Mouse (Mus musculus) megakaryocyte, embryonic 14.5 days (primary cell): Measurements from ENCODE around the gene Akp3. TPM values are rescaled to one million over a fixed set of nuclear protein-coding genes. Genes with fewer than 3 reads are reported as not detected.

Experiments used
- H3K27me3 ChIP-seq: replicated peaks from 2 replicates; pipeline ENCODE3; 2012; ENCODE audit warnings: inconsistent platforms
- H3K36me3 ChIP-seq: replicated peaks from 2 replicates; pipeline ENCODE3; 2012; ENCODE audit warnings: low read length, inconsistent platforms, mixed read lengths
- H3K4me1 ChIP-seq: 2 replicates; pipeline ENCODE4 v1.6.1; 2012; ENCODE audit warnings: inconsistent platforms
- H3K4me3 ChIP-seq: replicated peaks from 2 replicates; pipeline ENCODE3; 2012; ENCODE audit warnings: moderate library complexity, mild to moderate bottlenecking, inconsistent platforms
- H3K9me3 ChIP-seq: 2 replicates; pipeline ENCODE4 v1.6.1; 2012; ENCODE audit warnings: inconsistent platforms
- FLI1 ChIP-seq: IDR thresholded peaks from 2 replicates; pipeline ENCODE4 v1.6.1; 2012; ENCODE audit warnings: low read length, inconsistent platforms, mixed read lengths
- GATA1 ChIP-seq: IDR thresholded peaks from 3 replicates; pipeline ENCODE4 v1.6.1; 2012; ENCODE audit warnings: mixed read lengths, low read length, inconsistent platforms, borderline replicate concordance
- polyA plus RNA-seq: library from polyadenylated mRNA; stranded (reverse); fragments of >175 nt; gene quantifications from 2 replicates; pipeline ENCODE4 v1.2.3, GENCODE M21; 2012; ENCODE audit warnings: low replicate concordance; ENCODE audit not compliant: insufficient read depth

Akp3 gene
- polyA plus RNA-seq, 1 experiment, result not detected

DNA sequence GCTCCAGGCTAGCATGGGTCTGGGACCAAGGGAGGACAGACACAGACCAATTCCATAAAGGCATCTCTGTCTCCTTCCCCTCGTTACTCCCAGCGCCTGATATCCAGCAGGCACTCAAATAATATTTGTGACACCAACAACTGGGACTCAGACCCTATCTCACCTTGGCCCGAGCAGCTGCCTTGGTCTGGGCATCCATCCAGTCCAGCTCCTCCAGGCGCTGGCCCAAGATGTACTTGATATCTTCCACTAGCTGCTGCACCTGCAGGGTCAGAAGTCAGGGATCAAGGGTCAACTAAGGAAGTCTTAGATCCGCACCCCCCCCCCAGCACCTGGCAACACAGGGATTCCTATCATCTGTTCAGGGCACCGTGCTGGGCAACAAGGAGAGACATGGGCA is 26.5 kb downstream of the Akp3 start:
- Histone ChIP-seq H3K4me1 (peaks cover 17% of the 10 kb centered on the region), H3K4me3 (no peak overlapping the region), H3K36me3 (no peaks in the 10 kb centered on the region), H3K27me3 (peaks cover 99% of the 10 kb centered on the region), H3K9me3 (no peaks in the 10 kb centered on the region; the same call in 1 of the 2 replicates)
- TF ChIP-seq GATA1, result no peak
- no peak for TF ChIP-seq FLI1

GRCm38 (mm10) chr1:87153776-87154500 is 29.2 kb downstream of the Akp3 start:
- Histone ChIP-seq H3K9me3 (no peaks in the 10 kb centered on the region; the same call in 1 of the 2 replicates), H3K27me3 (peaks cover 99% of the 10 kb centered on the region), H3K4me1 (peaks cover 17% of the 10 kb centered on the region), H3K4me3 (peak overlapping the region; percentile 38), H3K36me3 (no peaks in the 10 kb centered on the region)
- TF ChIP-seq GATA1 (no peak), FLI1 (no peak)

DNA sequence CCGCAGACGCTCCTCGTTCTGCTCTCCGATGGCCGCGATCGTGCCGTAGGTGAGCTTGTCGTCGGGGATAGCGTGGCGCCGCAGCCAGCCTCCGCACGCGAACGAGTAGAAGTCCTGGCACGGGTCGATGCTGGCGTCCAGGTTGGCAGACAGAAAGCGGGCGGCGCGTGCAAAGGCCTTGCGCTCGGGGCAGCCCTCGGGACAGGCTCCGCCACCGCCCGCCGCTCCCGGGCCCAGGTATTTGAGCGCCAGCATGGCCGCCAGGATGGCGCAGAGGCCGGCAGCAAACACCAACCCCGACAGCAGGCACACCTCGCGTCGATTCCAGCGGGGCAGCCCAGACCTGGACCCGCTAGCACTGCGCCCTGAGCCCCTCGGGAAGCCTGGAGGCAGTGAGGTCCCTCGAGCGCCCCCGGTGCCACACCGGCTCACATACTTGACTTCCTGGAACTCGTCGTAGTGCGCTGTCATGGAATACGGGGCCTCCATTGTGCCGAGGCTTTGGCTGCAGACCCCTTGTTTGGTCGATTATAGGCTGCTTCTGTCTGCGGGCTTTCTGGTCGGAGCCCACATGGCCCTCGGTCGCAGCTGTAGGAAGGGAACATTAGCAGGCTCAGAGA is 29.8 kb downstream of the Akp3 start:
- Histone ChIP-seq H3K4me3 (peak overlapping the region; percentile 38), H3K27me3 (peaks cover 94% of the 10 kb centered on the region)

GRCm38 (mm10) chr1:87155531-87156198 is 30.9 kb downstream of the Akp3 start:
- TF ChIP-seq GATA1 (no peak), FLI1 (no peak)
- Histone ChIP-seq H3K36me3 (no peaks in the 10 kb centered on the region), H3K4me1 (peaks cover 11% of the 10 kb centered on the region), H3K4me3 (no peak overlapping the region), H3K27me3 (peaks cover 92% of the 10 kb centered on the region), H3K9me3 (no peaks in the 10 kb centered on the region; the same call in 1 of the 2 replicates)

More for the DNA sequence above, 29.8 kb downstream of the Akp3 start:
- Histone ChIP-seq H3K36me3 (no peaks in the 10 kb centered on the region), H3K4me1 (peaks cover 12% of the 10 kb centered on the region), H3K9me3 (no peaks in the 10 kb centered on the region; the same call in 1 of the 2 replicates)
- TF ChIP-seq FLI1, result no peak
- TF ChIP-seq GATA1, result no peak

GRCm38 (mm10) chr1:87156199-87156587 is 31.4 kb downstream of the Akp3 start, which contains the start of gene Ecel1:
Ecel1 (minus strand) TSS chr1:87156521.
- H3K9me3 ChIP-seq, result no peaks in the 10 kb centered on the region; the same call in 1 of the 2 replicates
- no peak within 1 kb of the TSS for H3K4me3 ChIP-seq
- TF ChIP-seq GATA1, result no peak
- no peak for TF ChIP-seq FLI1
- H3K36me3 ChIP-seq, result no peaks in the 10 kb centered on the region
- H3K27me3 ChIP-seq, result peaks cover 92% of the 10 kb centered on the region
- H3K4me1 ChIP-seq, result peaks cover 11% of the 10 kb centered on the region

- no peaks in the 10 kb centered on the region; the same call in 1 of the 2 replicates for H3K9me3 ChIP-seq
These were observed 34.6 kb downstream of the Akp3 start for GRCm38 (mm10) chr1:87159396-87159795.

DNA sequence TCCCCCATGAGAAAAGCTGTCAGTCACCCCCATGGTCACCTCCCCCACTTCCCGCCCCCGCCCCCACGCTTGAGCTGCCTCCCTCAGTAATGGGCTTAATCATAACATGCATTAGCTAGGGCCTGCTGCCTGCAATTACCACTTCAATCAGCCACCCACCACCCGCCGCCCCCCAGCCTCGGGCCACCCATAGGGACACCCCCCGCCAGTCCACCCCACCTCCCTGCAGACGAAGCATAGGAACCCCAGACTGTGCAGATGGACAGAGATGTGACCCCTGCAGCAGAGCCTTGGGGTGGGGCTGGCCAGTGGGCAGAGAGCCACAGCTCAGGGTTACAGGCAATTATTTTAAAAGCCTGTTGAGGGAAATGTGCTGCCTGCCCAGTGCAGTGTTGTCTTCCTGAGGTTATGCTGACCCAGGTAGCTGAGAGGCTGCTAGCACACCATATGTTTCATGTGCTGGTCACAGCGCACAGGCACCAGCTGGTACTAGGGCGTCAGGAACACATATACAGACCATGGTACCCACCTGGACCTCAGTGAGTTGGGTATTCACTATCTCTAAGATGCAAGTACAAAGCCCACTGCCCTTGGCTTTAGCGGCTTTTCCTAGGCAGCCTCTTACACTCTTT is 39.5 kb downstream of the Akp3 start:
- Histone ChIP-seq H3K27me3 (peaks cover 94% of the 10 kb centered on the region), H3K4me3 (no peak overlapping the region), H3K36me3 (no peaks in the 10 kb centered on the region), H3K9me3 (no peaks in the 10 kb centered on the region), H3K4me1 (no peaks in the 10 kb centered on the region)
- TF ChIP-seq FLI1 (no peak), GATA1 (no peak)

More at GRCm38 (mm10) chr1:87159396-87159795, 34.6 kb downstream of the Akp3 start:
- Histone ChIP-seq H3K4me1 (peaks cover 5% of the 10 kb centered on the region), H3K4me3 (no peak overlapping the region), H3K36me3 (no peaks in the 10 kb centered on the region), H3K27me3 (peaks cover 91% of the 10 kb centered on the region)
- TF ChIP-seq GATA1 (no peak), FLI1 (no peak)

GRCm38 (mm10) chr1:87164796-87165184 is 40.0 kb downstream of the Akp3 start:
- Histone ChIP-seq H3K4me1 (no peaks in the 10 kb centered on the region), H3K4me3 (no peak overlapping the region), H3K36me3 (no peaks in the 10 kb centered on the region), H3K9me3 (no peaks in the 10 kb centered on the region), H3K27me3 (peaks cover 97% of the 10 kb centered on the region)
- TF ChIP-seq FLI1 (no peak), GATA1 (no peak)

GRCm38 (mm10) chr1:87170458-87170857 is 45.7 kb downstream of the Akp3 start:
- peaks cover 18% of the 10 kb centered on the region for H3K4me1 ChIP-seq
- peaks cover 93% of the 10 kb centered on the region for H3K27me3 ChIP-seq
- no peak overlapping the region for H3K4me3 ChIP-seq
- H3K36me3 ChIP-seq, result no peaks in the 10 kb centered on the region
- H3K9me3 ChIP-seq, result peaks cover 3% of the 10 kb centered on the region; the same call in 1 of the 2 replicates
- no peak for TF ChIP-seq GATA1
- no peak for TF ChIP-seq FLI1
